24 mouse cellular contexts compared by ENCODE assay signal in the genomic region with DNA sequence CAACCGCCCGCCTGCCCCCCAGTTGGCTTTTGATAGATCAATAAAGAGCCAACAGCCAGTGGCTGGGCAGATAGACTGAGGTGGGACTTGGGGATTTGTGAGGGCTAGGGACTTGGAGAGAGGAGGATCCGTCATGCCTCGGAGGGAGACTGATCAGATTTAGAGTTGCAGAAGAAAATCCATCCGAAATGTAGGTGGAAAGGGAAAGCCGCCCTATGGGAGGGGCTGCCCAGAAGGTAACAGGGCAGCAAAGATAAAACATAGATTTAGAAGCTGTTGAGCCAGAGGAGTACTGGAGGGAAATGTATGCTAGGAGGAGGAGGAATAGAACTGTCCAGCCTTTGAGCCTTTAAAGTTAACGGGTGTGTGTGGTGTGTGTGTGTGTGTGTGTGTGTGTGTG. TPM values are rescaled to one million over a fixed set of nuclear protein-coding genes. Genes with fewer than 3 reads are reported as not detected.
A peak's percentile ranks its signal among the peaks of the same experiment; 100 is the strongest.
DNase-seq lines count a peak whose midpoint lies in the region; ATAC-seq lines count a peak whose summit lies in the region.
"Had no signal": no experiment of that assay in that cellular context is flagged by ENCODE, and none has a peak within 500 bp of the region (broad histone marks: within the 10 kb centered on the region; RNA-seq: fewer than 3 reads in every experiment).

No protein-coding gene starts in this region.

- ATAC-seq in liver, embryonic 11.5 days (replicated peaks; ENCODE audit: low FRiP score): no peak
- no peak for ATAC-seq in liver, embryonic 13.5 days (ENCODE audit: low read depth)
- no peak for ATAC-seq in liver, embryonic 16.5 days (ENCODE audit: low read depth)
- ATAC-seq in heart, embryonic 12.5 days (ENCODE audit: insufficient number of reproducible peaks, low FRiP score): no peak
- ATAC-seq: forebrain, embryonic 15.5 days had no signal

- DNase-seq in liver: peak; percentile 69
- no peak for DNase-seq in liver, embryonic 11.5 days (ENCODE audit: low spot score)
- peak; percentile 46 for DNase-seq in liver, embryonic 13.5 days
- no peak for DNase-seq in cerebellum, adult 11-12 months
- DNase-seq in layer of hippocampus, adult 9-11 months: no peak
- DNase-seq: adrenal gland, adult 2 months; B cell, adult 2 months; cerebellum, adult 2 months; cerebellum, adult 9-11 months; cerebellum, postnatal 36 days; embryo, embryonic 11 days; gastrocnemius, postnatal 10 days; gastrocnemius, postnatal 36 days; heart, adult 2 months had no signal

- WGBS in liver, embryonic 11.5 days: 58% methylated on average over 7 of the region's 7 CpGs
- 26% methylated on average over 7 of the region's 7 CpGs for WGBS in liver, embryonic 13.5 days (ENCODE audit: insufficient replicate concordance)
- WGBS in liver, embryonic 16.5 days (ENCODE audit: insufficient replicate concordance): 41% methylated on average over 7 of the region's 7 CpGs
- 74% methylated on average over 7 of the region's 7 CpGs for WGBS in heart, embryonic 12.5 days

- H3K9me3 ChIP-seq in liver, embryonic 11.5 days (ENCODE audit: control insufficient read depth, low read length): no peaks in the 10 kb centered on the region
- no peaks in the 10 kb centered on the region for H3K9me3 ChIP-seq in liver, embryonic 13.5 days (replicated peaks)
- H3K9me3 ChIP-seq in liver, embryonic 16.5 days (replicated peaks; ENCODE audit: control insufficient read depth, low read length): no peaks in the 10 kb centered on the region
- H3K9me3 ChIP-seq in heart, embryonic 12.5 days (replicated peaks): no peaks in the 10 kb centered on the region
- H3K9me3 ChIP-seq: embryonic facial prominence, embryonic 10.5 days; embryonic facial prominence, embryonic 13.5 days; forebrain, embryonic 15.5 days; G1E; heart, embryonic 10.5 days; hindbrain, embryonic 12.5 days; hindbrain, embryonic 15.5 days had no signal

- peaks cover 31% of the 10 kb centered on the region for H3K4me1 ChIP-seq in liver, embryonic 11.5 days (replicated peaks; ENCODE audit: control insufficient read depth, insufficient read depth, low read length)
- peaks cover 64% of the 10 kb centered on the region for H3K4me1 ChIP-seq in liver, embryonic 13.5 days (replicated peaks)
- H3K4me1 ChIP-seq in liver, embryonic 16.5 days (ENCODE audit: control insufficient read depth, low read depth, low read length): peaks cover 50% of the 10 kb centered on the region
- H3K4me1 ChIP-seq in heart, embryonic 12.5 days (replicated peaks): peaks cover 30% of the 10 kb centered on the region
- H3K4me1 ChIP-seq: forebrain, embryonic 15.5 days had no signal

- H3K36me3 ChIP-seq in liver, embryonic 11.5 days (ENCODE audit: control insufficient read depth, insufficient read depth, low read length): no peaks in the 10 kb centered on the region
- H3K36me3 ChIP-seq in liver, embryonic 13.5 days: no peaks in the 10 kb centered on the region
- H3K36me3 ChIP-seq in liver, embryonic 16.5 days (ENCODE audit: control insufficient read depth, insufficient read depth): no peaks in the 10 kb centered on the region
- no peaks in the 10 kb centered on the region for H3K36me3 ChIP-seq in heart, embryonic 12.5 days
- H3K36me3 ChIP-seq: embryonic facial prominence, embryonic 10.5 days; forebrain, embryonic 15.5 days; G1E; heart, embryonic 10.5 days; hindbrain, embryonic 12.5 days; hindbrain, embryonic 15.5 days had no signal

- H3K27ac ChIP-seq in liver, embryonic 11.5 days (ENCODE audit: low read depth, low read length): no peak overlapping the region; the same call in 1 of the 2 replicates
- H3K27ac ChIP-seq in liver, embryonic 13.5 days: peak overlapping the region; percentile 100
- H3K27ac ChIP-seq in liver, embryonic 16.5 days (ENCODE audit: low read length): peak overlapping the region; percentile 99
- no peak overlapping the region for H3K27ac ChIP-seq in heart, embryonic 12.5 days (ENCODE audit: poor library complexity, severe bottlenecking)
- H3K27ac ChIP-seq: forebrain, embryonic 15.5 days; heart, adult 2 months; hindbrain, embryonic 12.5 days; hindbrain, embryonic 15.5 days had no signal

- H3K4me3 ChIP-seq in liver, embryonic 11.5 days (ENCODE audit: low read depth, low read length): no peak overlapping the region
- peak overlapping the region; percentile 51; the same call in 1 of the 2 replicates for H3K4me3 ChIP-seq in liver, embryonic 13.5 days (replicated peaks)
- peak overlapping the region; percentile 57 for H3K4me3 ChIP-seq in liver, embryonic 16.5 days (ENCODE audit: low read depth, low read length)
- H3K4me3 ChIP-seq in heart, embryonic 12.5 days: no peak overlapping the region
- H3K4me3 ChIP-seq: embryonic facial prominence, embryonic 10.5 days; embryonic facial prominence, embryonic 13.5 days; forebrain, embryonic 15.5 days; heart, adult 2 months; heart, embryonic 10.5 days; hindbrain, embryonic 12.5 days; hindbrain, embryonic 15.5 days had no signal

- H3K9ac ChIP-seq in liver, embryonic 11.5 days (ENCODE audit: low read depth, low read length): no peak overlapping the region
- H3K9ac ChIP-seq in liver, embryonic 13.5 days: peak overlapping the region; percentile 80
- H3K9ac ChIP-seq in liver, embryonic 16.5 days (ENCODE audit: low read depth, low read length): peak overlapping the region; percentile 77
- H3K9ac ChIP-seq in heart, embryonic 12.5 days: no peak overlapping the region
- H3K9ac ChIP-seq: forebrain, embryonic 15.5 days; hindbrain, embryonic 12.5 days; hindbrain, embryonic 15.5 days had no signal

- peaks cover 4% of the 10 kb centered on the region; the same call in 1 of the 2 replicates for H3K27me3 ChIP-seq in liver, embryonic 11.5 days (replicated peaks; ENCODE audit: control insufficient read depth, insufficient read depth, low read length)
- peaks cover 21% of the 10 kb centered on the region for H3K27me3 ChIP-seq in liver, embryonic 13.5 days
- H3K27me3 ChIP-seq in liver, embryonic 16.5 days (ENCODE audit: control insufficient read depth, insufficient read depth, low read depth, low read length): no peaks in the 10 kb centered on the region
- H3K27me3 ChIP-seq in heart, embryonic 12.5 days (replicated peaks): peaks cover 10% of the 10 kb centered on the region; the same call in 1 of the 2 replicates
- H3K27me3 ChIP-seq: CH12.LX; embryonic facial prominence, embryonic 13.5 days; forebrain, embryonic 15.5 days; hindbrain, embryonic 12.5 days; hindbrain, embryonic 15.5 days had no signal

- no peak overlapping the region; the same call in 1 of the 2 replicates for H3K4me2 ChIP-seq in liver, embryonic 11.5 days
- H3K4me2 ChIP-seq in liver, embryonic 13.5 days: peak overlapping the region; percentile 63
- H3K4me2 ChIP-seq in liver, embryonic 16.5 days (ENCODE audit: low read depth, low read length): peak overlapping the region; percentile 75
- no peak overlapping the region for H3K4me2 ChIP-seq in heart, embryonic 12.5 days
- H3K4me2 ChIP-seq: forebrain, embryonic 15.5 days; hindbrain, embryonic 12.5 days; hindbrain, embryonic 15.5 days had no signal

RNA-seq across cellular contexts. Expression of a gene that starts 43.0 kb away (rescaled TPM):
- polyA plus RNA-seq in liver, embryonic 11.5 days (2014; fragmentation: Nextera tagmentation; extraction: Ambion mirVana): 5.7 and 6.1 TPM in 2 replicates
- 6.3 and 8.2 TPM in 2 replicates for polyA plus RNA-seq in liver, embryonic 13.5 days (2015; fragmentation: Nextera tagmentation; extraction: Ambion mirVana)
- 11.9 and 15.5 TPM in 2 replicates for polyA plus RNA-seq in liver, embryonic 16.5 days (2015; fragmentation: Nextera tagmentation; extraction: Ambion mirVana)
- 1.7 and 2.2 TPM in 2 replicates for polyA plus RNA-seq in heart, embryonic 12.5 days (2016; fragmentation: Nextera tagmentation; extraction: Ambion mirVana)
- polyA plus RNA-seq: G1E had no signal

Comparison
In these comparisons a context has a peak if more than half of its experiments do, and no peak if none do; other contexts are left out.
1. DNase-seq: peak in liver (single experiment) and liver, embryonic 13.5 days (single experiment); none in liver, embryonic 11.5 days (single experiment), cerebellum, adult 11-12 months (single experiment) and layer of hippocampus, adult 9-11 months (single experiment).
2. H3K27ac ChIP-seq: peak in liver, embryonic 13.5 days (single experiment) and liver, embryonic 16.5 days (single experiment); none in liver, embryonic 11.5 days (single experiment) and heart, embryonic 12.5 days (single experiment).
3. H3K4me2 ChIP-seq: peak in liver, embryonic 13.5 days (single experiment) and liver, embryonic 16.5 days (single experiment); none in liver, embryonic 11.5 days (single experiment) and heart, embryonic 12.5 days (single experiment).
4. H3K4me3 ChIP-seq: peak in liver, embryonic 13.5 days (single experiment) and liver, embryonic 16.5 days (single experiment); none in liver, embryonic 11.5 days (single experiment) and heart, embryonic 12.5 days (single experiment).
5. H3K9ac ChIP-seq: peak in liver, embryonic 13.5 days (single experiment) and liver, embryonic 16.5 days (single experiment); none in liver, embryonic 11.5 days (single experiment) and heart, embryonic 12.5 days (single experiment).